Mouse (Mus musculus): Measurements from ENCODE around the gene Hist2h2be. TPM values are rescaled to one million over a fixed set of nuclear protein-coding genes. Genes with fewer than 3 reads are reported as not detected.

The Hist2h2be gene
- polyA plus RNA-seq, 1 experiment from 2014 or later = 5.0 TPM

GRCm38 (mm10) chr3:96254683-96255355, 33.9 kb downstream of the Hist2h2be start:
- no peak for ATAC-seq (ENCODE audit: low FRiP score)
- 52% methylated on average over 10 of the region's 10 CpGs for WGBS
- no peaks in the 10 kb centered on the region for H3K9me3 ChIP-seq (ENCODE audit: control insufficient read depth, low read length)
- no peaks in the 10 kb centered on the region for H3K4me1 ChIP-seq (replicated peaks; ENCODE audit: control insufficient read depth, insufficient read depth, low read length)
- no peak overlapping the region for H3K4me2 ChIP-seq (replicated peaks)
- H3K27me3 ChIP-seq (ENCODE audit: control insufficient read depth, insufficient read depth, low read length) = no peaks in the 10 kb centered on the region
- no peak for DNase-seq (ENCODE audit: low spot score)
- no peaks in the 10 kb centered on the region for H3K36me3 ChIP-seq (replicated peaks; ENCODE audit: control insufficient read depth, insufficient read depth)
- H3K4me3 ChIP-seq (replicated peaks; ENCODE audit: low read length) = no peak overlapping the region
- no peak overlapping the region for H3K27ac ChIP-seq
- 0 out of 2 replicates have a peak overlapping the region, but pooled peaks have one; percentile 11 for H3K9ac ChIP-seq

DNA sequence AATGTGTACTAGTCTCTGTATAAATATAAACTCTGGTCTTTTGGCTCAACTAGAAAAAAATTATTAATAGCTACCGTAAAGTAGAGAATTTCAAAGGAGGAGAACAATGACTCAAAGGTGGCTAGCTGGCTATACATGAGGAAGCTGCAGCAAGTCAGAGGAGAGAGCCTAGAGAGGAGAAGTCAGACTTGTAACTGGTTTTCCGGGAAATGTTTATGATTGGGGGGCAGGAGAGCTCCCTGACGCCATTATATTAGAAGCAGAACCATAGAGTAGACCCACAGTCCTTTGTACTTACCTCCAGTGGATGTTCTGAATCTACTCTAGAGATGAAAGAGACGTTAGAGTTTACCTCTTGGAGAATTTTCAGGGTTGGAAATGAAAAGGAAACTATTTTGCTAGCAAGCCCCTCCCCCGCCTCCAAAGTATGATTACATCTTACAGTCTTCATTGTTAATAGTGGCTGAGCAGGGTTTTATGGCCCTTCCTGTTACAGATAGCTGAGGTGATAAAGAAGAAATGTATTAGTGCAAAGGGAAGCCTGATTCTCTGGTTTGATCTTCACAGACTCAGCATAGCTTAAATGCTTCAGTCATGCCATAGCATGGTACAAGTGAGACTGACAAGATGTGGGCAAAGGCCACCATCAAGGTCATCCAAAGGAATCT, 35.1 kb downstream of the Hist2h2be start:
- Histone ChIP-seq H3K4me1 (replicated peaks; ENCODE audit: control insufficient read depth, insufficient read depth, low read length) (no peaks in the 10 kb centered on the region), H3K9me3 (ENCODE audit: control insufficient read depth, low read length) (no peaks in the 10 kb centered on the region), H3K27me3 (ENCODE audit: control insufficient read depth, insufficient read depth, low read length) (no peaks in the 10 kb centered on the region), H3K36me3 (replicated peaks; ENCODE audit: control insufficient read depth, insufficient read depth) (no peaks in the 10 kb centered on the region), H3K4me3 (replicated peaks; ENCODE audit: low read length) (no peak overlapping the region), H3K4me2 (replicated peaks) (no peak overlapping the region), H3K9ac (no peak overlapping the region), H3K27ac (no peak overlapping the region)
- DNase-seq (ENCODE audit: low spot score) = no peak
- 87% methylated on average over 5 of the region's 5 CpGs for WGBS
- ATAC-seq (ENCODE audit: low FRiP score) = no peak

GRCm38 (mm10) chr3:96257190-96257589, 36.3 kb downstream of the Hist2h2be start:
- H3K9me3 ChIP-seq (ENCODE audit: control insufficient read depth, low read length) = no peaks in the 10 kb centered on the region
- no peaks in the 10 kb centered on the region for H3K36me3 ChIP-seq (replicated peaks; ENCODE audit: control insufficient read depth, insufficient read depth)
- ATAC-seq (ENCODE audit: low FRiP score) = no peak
- peaks cover 7% of the 10 kb centered on the region; the same call in 1 of the 2 replicates for H3K4me1 ChIP-seq (replicated peaks; ENCODE audit: control insufficient read depth, insufficient read depth, low read length)
- 90% methylated on average over 3 of the region's 3 CpGs for WGBS
- no peak overlapping the region for H3K9ac ChIP-seq
- no peak overlapping the region for H3K4me2 ChIP-seq (replicated peaks)
- no peak overlapping the region for H3K4me3 ChIP-seq (replicated peaks; ENCODE audit: low read length)
- H3K27ac ChIP-seq = no peak overlapping the region
- DNase-seq (ENCODE audit: low spot score) = no peak
- no peaks in the 10 kb centered on the region for H3K27me3 ChIP-seq (ENCODE audit: control insufficient read depth, insufficient read depth, low read length)

- ATAC-seq (ENCODE audit: low FRiP score) = no peak
Measured at GRCm38 (mm10) chr3:96260220-96260619, 39.3 kb downstream of the Hist2h2be start.

GRCm38 (mm10) chr3:96261623-96262022, 40.7 kb downstream of the Hist2h2be start:
- DNase-seq (ENCODE audit: low spot score) = no peak
- Histone ChIP-seq H3K4me2 (replicated peaks) (peak overlapping the region; percentile 77), H3K4me3 (replicated peaks; ENCODE audit: low read length) (peak overlapping the region; percentile 52), H3K27me3 (ENCODE audit: control insufficient read depth, insufficient read depth, low read length) (no peaks in the 10 kb centered on the region), H3K27ac (peak overlapping the region; percentile 97), H3K4me1 (replicated peaks; ENCODE audit: control insufficient read depth, insufficient read depth, low read length) (peaks cover 16% of the 10 kb centered on the region), H3K36me3 (replicated peaks; ENCODE audit: control insufficient read depth, insufficient read depth) (no peaks in the 10 kb centered on the region), H3K9me3 (ENCODE audit: control insufficient read depth, low read length) (no peaks in the 10 kb centered on the region), H3K9ac (peak overlapping the region; percentile 71)
- ATAC-seq (ENCODE audit: low FRiP score) = no peak
- WGBS = 55% methylated on average over 3 of the region's 3 CpGs

More at GRCm38 (mm10) chr3:96260220-96260619, 39.3 kb downstream of the Hist2h2be start:
- Histone ChIP-seq H3K9me3 (ENCODE audit: control insufficient read depth, low read length) (no peaks in the 10 kb centered on the region), H3K27me3 (ENCODE audit: control insufficient read depth, insufficient read depth, low read length) (no peaks in the 10 kb centered on the region), H3K4me2 (replicated peaks) (no peak overlapping the region), H3K27ac (no peak overlapping the region), H3K9ac (no peak overlapping the region), H3K36me3 (replicated peaks; ENCODE audit: control insufficient read depth, insufficient read depth) (no peaks in the 10 kb centered on the region), H3K4me1 (replicated peaks; ENCODE audit: control insufficient read depth, insufficient read depth, low read length) (peaks cover 16% of the 10 kb centered on the region), H3K4me3 (replicated peaks; ENCODE audit: low read length) (no peak overlapping the region)
- DNase-seq (ENCODE audit: low spot score) = no peak
- WGBS = 92% methylated on average over 5 of the region's 5 CpGs

DNA sequence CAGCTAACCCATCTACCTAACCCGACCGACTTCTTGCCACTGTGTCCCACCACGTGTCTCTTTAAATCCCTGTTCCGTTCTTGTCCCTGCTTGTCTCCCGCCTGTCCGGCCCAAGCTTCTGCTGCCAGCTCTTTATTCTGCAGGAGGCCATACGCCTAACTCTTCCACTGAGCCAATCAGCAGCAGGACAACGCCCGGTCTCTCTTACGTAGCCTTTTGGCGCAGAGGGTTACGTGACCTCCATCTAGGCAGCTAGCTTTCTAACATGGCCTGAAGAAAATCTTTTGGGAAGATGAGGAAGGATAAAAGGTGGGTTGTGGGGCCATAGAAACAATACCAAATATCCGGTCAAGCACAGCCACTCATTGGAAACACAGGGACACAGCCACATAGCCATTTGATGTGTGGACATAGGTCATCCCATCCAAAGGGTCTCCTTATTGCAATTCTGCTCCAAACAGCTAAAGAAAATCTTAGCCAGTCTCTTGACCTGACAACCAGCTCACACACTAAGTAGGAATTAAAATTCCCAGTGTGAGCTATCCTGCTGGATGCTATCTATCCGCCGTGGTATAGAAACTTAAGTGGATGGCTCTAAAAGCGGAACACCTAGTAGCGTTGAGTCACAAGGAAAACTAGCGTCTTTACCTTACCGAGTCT, 41.4 kb downstream of the Hist2h2be start:
- under 1% methylated on average over 19 of the region's 19 CpGs for WGBS
- H3K9ac ChIP-seq = peak overlapping the region; percentile 71
- ATAC-seq (ENCODE audit: low FRiP score) = peak; percentile 80

DNA sequence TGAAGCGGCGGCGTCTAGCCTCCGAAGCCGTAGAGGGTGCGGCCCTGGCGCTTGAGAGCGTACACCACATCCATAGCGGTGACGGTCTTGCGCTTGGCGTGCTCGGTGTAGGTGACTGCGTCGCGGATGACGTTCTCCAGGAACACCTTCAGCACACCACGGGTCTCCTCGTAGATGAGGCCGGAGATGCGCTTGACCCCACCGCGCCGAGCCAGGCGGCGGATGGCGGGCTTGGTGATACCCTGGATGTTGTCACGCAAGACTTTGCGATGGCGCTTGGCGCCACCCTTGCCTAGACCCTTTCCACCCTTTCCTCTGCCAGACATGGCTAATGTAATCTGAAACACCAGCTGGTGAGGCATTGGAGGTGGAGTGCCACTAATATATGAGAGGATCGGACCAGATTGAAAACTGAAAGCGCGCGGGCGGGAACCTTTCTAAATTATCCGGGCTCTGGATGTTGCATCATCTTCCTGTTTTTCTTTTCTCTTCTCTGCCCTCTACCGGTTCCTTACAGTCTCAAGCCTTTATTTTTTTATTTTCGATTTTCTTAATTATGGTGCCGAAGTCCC, 42.1 kb downstream of the Hist2h2be start, which contains the start of gene Hist2h4:
Gene Hist2h4 (minus strand): TSS at position 333 of the 572 bp plus-strand sequence.
- Histone ChIP-seq H3K9me3 (ENCODE audit: control insufficient read depth, low read length) (no peaks in the 10 kb centered on the region), H3K27me3 (ENCODE audit: control insufficient read depth, insufficient read depth, low read length) (no peaks in the 10 kb centered on the region), H3K4me3 (replicated peaks; ENCODE audit: low read length) (peak within 1 kb of the TSS; percentile 52), H3K4me1 (replicated peaks; ENCODE audit: control insufficient read depth, insufficient read depth, low read length) (peaks cover 19% of the 10 kb centered on the region), H3K36me3 (replicated peaks; ENCODE audit: control insufficient read depth, insufficient read depth) (no peaks in the 10 kb centered on the region), H3K9ac (peak within 1 kb of the TSS; percentile 71), H3K27ac (peak within 1 kb of the TSS; percentile 97), H3K4me2 (replicated peaks) (peak within 1 kb of the TSS; percentile 77)
- DNase-seq (ENCODE audit: low spot score) (peak; percentile 97), ATAC-seq (ENCODE audit: low FRiP score) (peak; percentile 86)
- under 1% methylated on average over 37 of the region's 40 CpGs for WGBS

More for the DNA sequence above, 41.4 kb downstream of the Hist2h2be start:
- H3K4me2 ChIP-seq (replicated peaks) = peak overlapping the region; percentile 77
- H3K36me3 ChIP-seq (replicated peaks; ENCODE audit: control insufficient read depth, insufficient read depth) = no peaks in the 10 kb centered on the region
- H3K27me3 ChIP-seq (ENCODE audit: control insufficient read depth, insufficient read depth, low read length) = no peaks in the 10 kb centered on the region
- peaks cover 16% of the 10 kb centered on the region for H3K4me1 ChIP-seq (replicated peaks; ENCODE audit: control insufficient read depth, insufficient read depth, low read length)
- peak; percentile 74 for DNase-seq (ENCODE audit: low spot score)
- peak overlapping the region; percentile 97 for H3K27ac ChIP-seq
- H3K9me3 ChIP-seq (ENCODE audit: control insufficient read depth, low read length) = no peaks in the 10 kb centered on the region
- H3K4me3 ChIP-seq (replicated peaks; ENCODE audit: low read length) = peak overlapping the region; percentile 52

DNA sequence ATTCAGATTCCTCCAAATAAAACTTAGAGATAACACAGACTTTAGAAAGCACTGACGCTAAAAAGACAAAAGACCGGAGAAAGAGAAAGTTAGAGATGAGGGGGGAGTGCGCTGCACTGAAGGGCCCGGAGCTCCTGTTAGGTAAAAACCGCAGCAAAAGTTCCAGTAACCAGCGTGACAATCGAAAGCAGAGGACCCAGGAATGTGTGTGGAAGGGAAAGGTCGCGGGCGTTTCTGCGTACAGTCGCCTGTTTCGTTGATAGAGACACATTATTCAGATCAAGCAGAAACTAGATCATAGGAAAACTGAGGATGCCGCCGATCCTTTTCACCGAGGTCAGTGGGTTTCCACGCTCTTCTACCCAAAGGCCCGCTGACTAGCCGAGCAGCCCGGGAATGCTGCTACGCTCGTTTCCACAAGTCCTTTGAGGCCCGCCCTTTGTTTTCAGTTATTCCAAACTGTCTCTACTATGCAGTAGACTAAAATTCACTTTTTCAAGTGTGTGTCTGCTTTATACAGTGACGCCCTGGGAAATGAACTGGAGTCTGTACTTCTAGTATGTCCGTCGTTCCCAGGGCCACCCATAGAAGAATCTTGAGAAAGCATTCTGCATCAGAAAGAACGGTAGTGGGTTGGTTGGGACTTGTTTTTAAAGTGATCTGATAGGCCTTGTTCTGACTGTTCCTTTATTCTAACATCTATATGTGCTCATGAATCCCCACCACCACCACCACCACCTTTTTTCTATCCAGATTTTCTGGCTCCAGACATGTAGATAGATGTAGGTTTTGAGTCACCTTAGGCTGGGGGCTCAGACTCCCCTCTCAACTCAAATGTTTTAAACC, 42.9 kb downstream of the Hist2h2be start:
- H3K27me3 ChIP-seq (ENCODE audit: control insufficient read depth, insufficient read depth, low read length) = no peaks in the 10 kb centered on the region
- H3K4me2 ChIP-seq (replicated peaks) = peak overlapping the region; percentile 77
- peaks cover 20% of the 10 kb centered on the region for H3K4me1 ChIP-seq (replicated peaks; ENCODE audit: control insufficient read depth, insufficient read depth, low read length)
- peak overlapping the region; percentile 66 for H3K9ac ChIP-seq
- H3K27ac ChIP-seq = peak overlapping the region; percentile 97
- ATAC-seq (ENCODE audit: low FRiP score) (peak; percentile 38), DNase-seq (ENCODE audit: low spot score) (no peak)
- H3K4me3 ChIP-seq (replicated peaks; ENCODE audit: low read length) = peak overlapping the region; percentile 52
- no peaks in the 10 kb centered on the region for H3K9me3 ChIP-seq (ENCODE audit: control insufficient read depth, low read length)
- 4% methylated on average over 27 of the region's 27 CpGs for WGBS
- no peaks in the 10 kb centered on the region for H3K36me3 ChIP-seq (replicated peaks; ENCODE audit: control insufficient read depth, insufficient read depth)

Measured in hindbrain, embryonic 14.5 days (tissue).